Mouse (Mus musculus) CH12.LX (cell line): ENCODE data around the gene Ap1s3.

Experiments
- CTCF ChIP-seq, 2 experiments: IDR thresholded peaks in 1 of 2; conservative IDR thresholded peaks in 1 of 2; 2 replicates each; pipeline ENCODE4 v1.5.1; 2011 to 2012; ENCODE audit warnings: low read depth in 2 of 2, low read length in 2 of 2, improper control_type of control experiment in 1 of 2, inconsistent platforms in 1 of 2, mild to moderate bottlenecking in 1 of 2, moderate library complexity in 1 of 2
- ELF1 ChIP-seq: IDR thresholded peaks from 2 replicates; pipeline ENCODE4 v1.6.1; 2014; ENCODE audit warnings: low read depth, mild to moderate bottlenecking, inconsistent platforms, low read length, improper control_type of control experiment
- GABPA ChIP-seq: IDR thresholded peaks from 2 replicates; pipeline ENCODE4 v1.6.1; 2012; ENCODE audit warnings: low read depth, low read length, improper control_type of control experiment, inconsistent platforms; ENCODE audit not compliant: insufficient replicate concordance
- MAX ChIP-seq: IDR thresholded peaks from 2 replicates; pipeline ENCODE4 v1.6.1; 2011; ENCODE audit warnings: low read length, improper control_type of control experiment
- MAZ ChIP-seq: IDR thresholded peaks from 2 replicates; pipeline ENCODE4 v1.6.1; 2012; ENCODE audit warnings: low read depth, mild to moderate bottlenecking, inconsistent platforms, low read length, improper control_type of control experiment, moderate library complexity
- POLR2A ChIP-seq: IDR thresholded peaks from 2 replicates; pipeline ENCODE4 v1.6.1; 2011; ENCODE audit warnings: low read depth, mild to moderate bottlenecking, improper control_type of control experiment, low read length
- POLR2AphosphoS2 ChIP-seq: IDR thresholded peaks from 2 replicates; pipeline ENCODE4 v1.6.1; 2011; ENCODE audit warnings: low read depth, low read length, improper control_type of control experiment
- SMC3 ChIP-seq: IDR thresholded peaks from 2 replicates; pipeline ENCODE4 v1.6.1; 2011; ENCODE audit warnings: low read depth, low read length, improper control_type of control experiment
- TCF12 ChIP-seq: IDR thresholded peaks from 2 replicates; pipeline ENCODE4 v1.6.1; 2014; ENCODE audit warnings: low read depth, mild to moderate bottlenecking, inconsistent platforms, low read length, improper control_type of control experiment
- USF2 ChIP-seq: conservative IDR thresholded peaks from 2 replicates; pipeline ENCODE4 v1.6.1; 2011; ENCODE audit warnings: low read depth, low read length, improper control_type of control experiment
- ZC3H11A ChIP-seq: IDR thresholded peaks from 2 replicates; pipeline ENCODE4 v1.6.1; 2012; ENCODE audit warnings: low read depth, mild to moderate bottlenecking, inconsistent platforms, low read length, improper control_type of control experiment

GRCm38 (mm10) chr1:79675716-79676115, 3.9 kb upstream of the Ap1s3 start:
- TF ChIP-seq POLR2A, result no peak
- no peak for TF ChIP-seq MAZ
- no peak for TF ChIP-seq TCF12
- TF ChIP-seq USF2, result no peak
- no peak for TF ChIP-seq MAX
- no peak for TF ChIP-seq GABPA
- no peak for TF ChIP-seq ELF1
- no peak for TF ChIP-seq ZC3H11A
- TF ChIP-seq CTCF (conservative IDR thresholded peaks at IDR 0.05 in 1 of 2, IDR thresholded peaks at IDR 0.05 in 1 of 2; ENCODE audit: low read depth in 2 of 2, low read length in 2 of 2), result no peak
- no peak for TF ChIP-seq POLR2AphosphoS2
- TF ChIP-seq SMC3, result no peak
